Mouse (Mus musculus) adrenal gland, postnatal 36 days (tissue): ENCODE results near the gene Psg22. TPM values are rescaled to one million over a fixed set of nuclear protein-coding genes. Genes with fewer than 3 reads are reported as not detected.
"Not testable (repeated sequence)": the region's sequence is repeated elsewhere in the genome, so short reads cannot be mapped to it uniquely, and the experiment has no call there.

Experiments
- DNase-seq, 2 experiments: peaks; one replicate each; pipeline ENCODE4 v3.0.0; 2021; ENCODE audit warnings: mixed read lengths in 1 of 2
- long read RNA-seq, 2 experiments: library from polyadenylated mRNA; stranded (forward); transcript quantifications; one replicate each; pipeline ENCODE4 v2.0.0; 2021; ENCODE audit warnings: borderline sequencing depth in 2 of 2
- total RNA-seq, 2 experiments: library from RNA; stranded (reverse); gene quantifications; 2 replicates each; pipeline ENCODE4 v1.2.3; 2021

Gene Psg22
- not detected for total RNA-seq
- long read RNA-seq, experiment 1: 0 reads
- long read RNA-seq, experiment 2: 0 reads

GRCm38 (mm10) chr7:18717790-18718189 lies at the start of gene Psg22:
Psg22 (plus strand) TSS chr7:18718090.
- DNase-seq: no peak

- peak in 1 of 2 experiments; percentile 4 for DNase-seq
These were observed 38.1 kb upstream of the Psg22 start for GRCm38 (mm10) chr7:18679772-18680171.

GRCm38 (mm10) chr7:18685586-18685985 lies 32.3 kb upstream of the Psg22 start:
- no peak for DNase-seq

GRCm38 (mm10) chr7:18686085-18686484 lies 31.8 kb upstream of the Psg22 start, which contains the start of gene Psg20:
Psg20 (minus strand) TSS chr7:18686185.
- DNase-seq: no peak

GRCm38 (mm10) chr7:18710331-18710730 lies 7.6 kb upstream of the Psg22 start:
- peak in 1 of 2 experiments; percentile 4 for DNase-seq

- no peak for DNase-seq
These were observed 7.0 kb upstream of the Psg22 start for GRCm38 (mm10) chr7:18710846-18711245.

GRCm38 (mm10) chr7:18715546-18715945 lies 2.3 kb upstream of the Psg22 start:
- DNase-seq: peak in 1 of 2 experiments; percentile 6

- no peak for DNase-seq
These were observed 6.1 kb downstream of the Psg22 start for GRCm38 (mm10) chr7:18724001-18724400.

GRCm38 (mm10) chr7:18725931-18726330 lies 8.0 kb downstream of the Psg22 start:
- not testable (repeated sequence) for DNase-seq

GRCm38 (mm10) chr7:18728391-18728790 lies 10.5 kb downstream of the Psg22 start:
- no peak for DNase-seq

GRCm38 (mm10) chr7:18733111-18733510 lies 15.2 kb downstream of the Psg22 start:
- no peak for DNase-seq

GRCm38 (mm10) chr7:18734451-18734850 lies 16.6 kb downstream of the Psg22 start:
- DNase-seq: no peak

GRCm38 (mm10) chr7:18746189-18746860 lies 28.4 kb downstream of the Psg22 start:
- DNase-seq: peak; percentile 4 to 21

- DNase-seq: not testable (repeated sequence)
These were observed 29.5 kb downstream of the Psg22 start for GRCm38 (mm10) chr7:18747420-18747819.

GRCm38 (mm10) chr7:18748994-18749895 lies 31.4 kb downstream of the Psg22 start:
- no peak for DNase-seq

GRCm38 (mm10) chr7:18749896-18750477 lies 32.1 kb downstream of the Psg22 start:
- DNase-seq: peak; percentile 59 to 61

- not testable (repeated sequence) for DNase-seq
These were observed 42.3 kb downstream of the Psg22 start for GRCm38 (mm10) chr7:18760152-18760551.

- DNase-seq: not testable (repeated sequence)
These were observed 45.0 kb downstream of the Psg22 start for GRCm38 (mm10) chr7:18762885-18763284.
